Mouse (Mus musculus): ENCODE results near the gene St5.

Gene St5

GRCm38 (mm10) chr7:109606994-109607610, 96.3 kb downstream of the St5 start:
- DNase-seq: no peak

- DNase-seq: no peak
Measured at GRCm38 (mm10) chr7:109602562-109602961, 100.8 kb downstream of the St5 start.

GRCm38 (mm10) chr7:109602022-109602421, 101.4 kb downstream of the St5 start:
- DNase-seq: no peak

- DNase-seq: no peak
Measured at GRCm38 (mm10) chr7:109600702-109601101, 102.7 kb downstream of the St5 start.

- DNase-seq: no peak
Measured at GRCm38 (mm10) chr7:109599998-109600397, 103.4 kb downstream of the St5 start.

- DNase-seq: no peak
Measured at GRCm38 (mm10) chr7:109594845-109595531, 108.4 kb downstream of the St5 start.

- no peak for DNase-seq
Measured at GRCm38 (mm10) chr7:109593992-109594391, 109.4 kb downstream of the St5 start.

GRCm38 (mm10) chr7:109592184-109592583, 111.2 kb downstream of the St5 start:
- no peak for DNase-seq

- no peak for DNase-seq
Measured at GRCm38 (mm10) chr7:109590576-109590975, 112.8 kb downstream of the St5 start.

GRCm38 (mm10) chr7:109588990-109589389, 114.4 kb downstream of the St5 start:
- DNase-seq: no peak

- no peak for DNase-seq
Measured at GRCm38 (mm10) chr7:109588145-109588544, 115.3 kb downstream of the St5 start.

GRCm38 (mm10) chr7:109584467-109584866, 118.9 kb downstream of the St5 start:
- no peak for DNase-seq

GRCm38 (mm10) chr7:109580489-109580888, 122.9 kb downstream of the St5 start:
- DNase-seq: no peak

- DNase-seq: no peak
Measured at GRCm38 (mm10) chr7:109579585-109580307, 123.7 kb downstream of the St5 start.

GRCm38 (mm10) chr7:109578880-109579584, 124.4 kb downstream of the St5 start:
- peak; percentile 22 for DNase-seq

GRCm38 (mm10) chr7:109576321-109577314, 126.8 kb downstream of the St5 start:
- DNase-seq: peak; percentile 33

GRCm38 (mm10) chr7:109574166-109574565, 129.2 kb downstream of the St5 start:
- DNase-seq: peak; percentile 25

- no peak for DNase-seq
Measured at GRCm38 (mm10) chr7:109568391-109568892, 135.0 kb downstream of the St5 start.

- DNase-seq: no peak
Measured at GRCm38 (mm10) chr7:109566841-109567768, 136.3 kb downstream of the St5 start.

GRCm38 (mm10) chr7:109566327-109566726, 137.1 kb downstream of the St5 start:
- no peak for DNase-seq

All from right cerebral cortex, adult 18-20 months (tissue).